Mouse (Mus musculus): ENCODE data around the gene Kif22.

GRCm38 (mm10) chr7:126983113-126983512 is 59.2 kb downstream of the Kif22 start:
- no peak for TF ChIP-seq CTCF (IDR thresholded peaks at IDR 0.05; ENCODE audit: control insufficient read depth, insufficient read depth, insufficient read length)
- no peak for TF ChIP-seq MYOG (IDR thresholded peaks at IDR 0.05; ENCODE audit: control insufficient read depth, extremely low read depth, insufficient read length)
- TF ChIP-seq FOSL1 (IDR thresholded peaks at IDR 0.05; ENCODE audit: insufficient read depth, low read length, poor library complexity, severe bottlenecking): no peak
- no peak for TF ChIP-seq CEBPB (IDR thresholded peaks at IDR 0.05; ENCODE audit: low read depth)
